Mouse (Mus musculus): ENCODE measurements around the gene Cbfb. TPM values are rescaled to one million over a fixed set of nuclear protein-coding genes. Genes with fewer than 3 reads are reported as not detected.
A peak's percentile ranks its signal among the peaks of the same experiment; 100 is the strongest.

Gene Cbfb
- total and polyA plus RNA-seq, 2 experiments from 2014 or later: 27.8 to 45.1 TPM

GRCm38 (mm10) chr8:105206766-105207275 lies 36.3 kb downstream of the Cbfb start:
- Histone ChIP-seq H3K27ac (no peak overlapping the region), H3K27me3 (ENCODE audit: insufficient read depth, low read length) (no peaks in the 10 kb centered on the region), H3K4me1 (ENCODE audit: insufficient read depth, low read length) (no peaks in the 10 kb centered on the region), H3K9me3 (ENCODE audit: low read length) (no peaks in the 10 kb centered on the region), H3K36me3 (ENCODE audit: insufficient read depth, low read length) (no peaks in the 10 kb centered on the region), H3K9ac (replicated peaks; ENCODE audit: low read length) (no peak overlapping the region), H3K4me2 (ENCODE audit: low read depth, low read length) (no peak overlapping the region), H3K4me3 (ENCODE audit: low read length) (no peak overlapping the region)
- 41% methylated on average over 7 of the region's 7 CpGs for WGBS
- ATAC-seq: 0 out of 2 replicates have a peak, but pooled peaks have one; percentile 49
- TF ChIP-seq CTCF (IDR thresholded peaks at IDR 0.05; ENCODE audit: low read depth): no peak
- DNase-seq (ENCODE audit: low spot score): peak; percentile 53

GRCm38 (mm10) chr8:105207675-105208273 lies 37.3 kb downstream of the Cbfb start:
- ATAC-seq: no peak
- no peak overlapping the region for H3K4me3 ChIP-seq (ENCODE audit: low read length)
- H3K4me1 ChIP-seq (ENCODE audit: insufficient read depth, low read length): no peaks in the 10 kb centered on the region
- no peak overlapping the region for H3K9ac ChIP-seq (replicated peaks; ENCODE audit: low read length)
- no peak for DNase-seq (ENCODE audit: low spot score)
- no peaks in the 10 kb centered on the region for H3K9me3 ChIP-seq (ENCODE audit: low read length)
- H3K4me2 ChIP-seq (ENCODE audit: low read depth, low read length): no peak overlapping the region
- no peak overlapping the region for H3K27ac ChIP-seq
- H3K27me3 ChIP-seq (ENCODE audit: insufficient read depth, low read length): no peaks in the 10 kb centered on the region
- H3K36me3 ChIP-seq (ENCODE audit: insufficient read depth, low read length): no peaks in the 10 kb centered on the region
- TF ChIP-seq CTCF (IDR thresholded peaks at IDR 0.05; ENCODE audit: low read depth): no peak
- WGBS: 92% methylated on average over 2 of the region's 2 CpGs

- Histone ChIP-seq H3K9me3 (ENCODE audit: low read length) (no peaks in the 10 kb centered on the region), H3K4me1 (ENCODE audit: insufficient read depth, low read length) (no peaks in the 10 kb centered on the region), H3K36me3 (ENCODE audit: insufficient read depth, low read length) (no peaks in the 10 kb centered on the region), H3K27me3 (ENCODE audit: insufficient read depth, low read length) (no peaks in the 10 kb centered on the region), H3K4me2 (ENCODE audit: low read depth, low read length) (no peak overlapping the region), H3K9ac (replicated peaks; ENCODE audit: low read length) (no peak overlapping the region), H3K27ac (no peak overlapping the region), H3K4me3 (ENCODE audit: low read length) (no peak overlapping the region)
- WGBS: 50% methylated on average over 1 of the region's 1 CpGs
- no peak for DNase-seq (ENCODE audit: low spot score)
- ATAC-seq: no peak
- no peak for TF ChIP-seq CTCF (IDR thresholded peaks at IDR 0.05; ENCODE audit: low read depth)
Observed at GRCm38 (mm10) chr8:105209153-105210110, 39.0 kb downstream of the Cbfb start.

- Histone ChIP-seq H3K36me3 (ENCODE audit: insufficient read depth, low read length) (no peaks in the 10 kb centered on the region; the same call in 1 of the 2 replicates), H3K27ac (no peak overlapping the region), H3K4me2 (ENCODE audit: low read depth, low read length) (no peak overlapping the region), H3K4me3 (ENCODE audit: low read length) (no peak overlapping the region), H3K9me3 (ENCODE audit: low read length) (no peaks in the 10 kb centered on the region), H3K27me3 (ENCODE audit: insufficient read depth, low read length) (no peaks in the 10 kb centered on the region), H3K9ac (replicated peaks; ENCODE audit: low read length) (no peak overlapping the region), H3K4me1 (ENCODE audit: insufficient read depth, low read length) (no peaks in the 10 kb centered on the region)
- no peak for DNase-seq (ENCODE audit: low spot score)
- no peak for TF ChIP-seq CTCF (IDR thresholded peaks at IDR 0.05; ENCODE audit: low read depth)
- WGBS: 89% methylated on average over 5 of the region's 5 CpGs
- no peak for ATAC-seq
Observed at GRCm38 (mm10) chr8:105214104-105214503, 43.6 kb downstream of the Cbfb start.

- ATAC-seq: peak; percentile 29; the same call in 1 of the 2 replicates
Observed at GRCm38 (mm10) chr8:105217926-105218522, 47.5 kb downstream of the Cbfb start.

GRCm38 (mm10) chr8:105223850-105224249 lies 53.4 kb downstream of the Cbfb start:
- Histone ChIP-seq H3K27me3 (ENCODE audit: insufficient read depth, low read length) (no peaks in the 10 kb centered on the region), H3K4me3 (ENCODE audit: low read length) (no peak overlapping the region), H3K9ac (replicated peaks; ENCODE audit: low read length) (no peak overlapping the region), H3K27ac (peak overlapping the region; percentile 81), H3K4me1 (ENCODE audit: insufficient read depth, low read length) (peaks cover 16% of the 10 kb centered on the region; the same call in 1 of the 2 replicates), H3K4me2 (ENCODE audit: low read depth, low read length) (no peak overlapping the region; the same call in 1 of the 2 replicates), H3K9me3 (ENCODE audit: low read length) (no peaks in the 10 kb centered on the region), H3K36me3 (ENCODE audit: insufficient read depth, low read length) (no peaks in the 10 kb centered on the region)
- no peak for TF ChIP-seq CTCF (IDR thresholded peaks at IDR 0.05; ENCODE audit: low read depth)
- DNase-seq (ENCODE audit: low spot score) (no peak), ATAC-seq (no peak)
- 75% methylated on average over 7 of the region's 7 CpGs for WGBS

More at GRCm38 (mm10) chr8:105217926-105218522, 47.5 kb downstream of the Cbfb start:
- Histone ChIP-seq H3K4me1 (ENCODE audit: insufficient read depth, low read length) (no peaks in the 10 kb centered on the region), H3K9me3 (ENCODE audit: low read length) (no peaks in the 10 kb centered on the region), H3K27me3 (ENCODE audit: insufficient read depth, low read length) (no peaks in the 10 kb centered on the region), H3K36me3 (ENCODE audit: insufficient read depth, low read length) (no peaks in the 10 kb centered on the region; the same call in 1 of the 2 replicates), H3K9ac (replicated peaks; ENCODE audit: low read length) (no peak overlapping the region), H3K4me3 (ENCODE audit: low read length) (no peak overlapping the region), H3K4me2 (ENCODE audit: low read depth, low read length) (no peak overlapping the region), H3K27ac (no peak overlapping the region)
- WGBS: 85% methylated on average over 5 of the region's 5 CpGs
- DNase-seq (ENCODE audit: low spot score): peak; percentile 91
- peak; percentile 79 for TF ChIP-seq CTCF (IDR thresholded peaks at IDR 0.05; ENCODE audit: low read depth)
